Mouse (Mus musculus): Measurements from ENCODE around the gene Scnn1b.

GRCm38 (mm10) chr7:121934346-121934745 lies 69.5 kb downstream of the Scnn1b start:
- TF ChIP-seq E2F4 (IDR thresholded peaks at IDR 0.05; ENCODE audit: borderline replicate concordance, low read depth, low read length), result no peak
- TF ChIP-seq CTCF (IDR thresholded peaks at IDR 0.05 in 2 of 3, conservative IDR thresholded peaks at IDR 0.05 in 1 of 3; ENCODE audit: control insufficient read depth in 1 of 3, insufficient read depth in 1 of 3, low read depth in 2 of 3, low read length in 3 of 3, poor library complexity in 1 of 3, severe bottlenecking in 1 of 3), result no peak
- no peak for TF ChIP-seq TAL1 (IDR thresholded peaks at IDR 0.05; ENCODE audit: low read length)
